Mouse (Mus musculus) kidney, adult 2 months (tissue): ENCODE data around the gene Stt3a.

Experiments
- CTCF ChIP-seq: fragments of 200-500 bp; conservative IDR thresholded peaks from 2 replicates; pipeline ENCODE4 v1.5.1; 2011; ENCODE audit warnings: low read depth, mild to moderate bottlenecking, control low read depth, low read length, moderate library complexity, mixed read lengths; ENCODE audit not compliant: insufficient read depth, insufficient read length
- POLR2A ChIP-seq: fragments of 200-500 bp; IDR thresholded peaks from one replicate; pipeline ENCODE4 v1.6.1; 2011; ENCODE audit warnings: low read depth, low read length, control low read depth

- TF ChIP-seq CTCF, result no peak
- TF ChIP-seq POLR2A, result no peak
Observed at GRCm38 (mm10) chr9:36769048-36769413, 1.6 kb upstream of the Stt3a start.
